Mouse (Mus musculus): ENCODE data around the gene Hid1.

GRCm38 (mm10) chr11:115303167-115303566 is 64.4 kb downstream of the Hid1 start:
- TF ChIP-seq CTCF (IDR thresholded peaks at IDR 0.05; ENCODE audit: borderline replicate concordance, extremely low read depth, insufficient read depth, insufficient read length), result no peak
- no peak for TF ChIP-seq POLR2A (IDR thresholded peaks at IDR 0.05; ENCODE audit: borderline replicate concordance, extremely low read depth, insufficient read depth, insufficient read length, poor library complexity, severe bottlenecking)
